Comparison of ENCODE assay signal across 11 mouse cellular contexts in genomic region chr17:46706375-46707089, GRCm38 (mm10). TPM values are rescaled to one million over a fixed set of nuclear protein-coding genes. Genes with fewer than 3 reads are reported as not detected.
A peak's percentile ranks its signal among the peaks of the same experiment; 100 is the strongest.
DNase-seq lines count a peak whose midpoint lies in the region; ATAC-seq and TF ChIP-seq lines count a peak whose summit lies in the region.
"Had no signal": no experiment of that assay in that cellular context is flagged by ENCODE, and none has a peak within 500 bp of the region (broad histone marks: within the 10 kb centered on the region; RNA-seq: fewer than 3 reads in every experiment).

No protein-coding gene starts in this region.

- no peak overlapping the region for H3K4me3 ChIP-seq in heart, embryonic 10.5 days
- H3K4me3 ChIP-seq in limb, embryonic 12.5 days (replicated peaks): no peak overlapping the region
- no peak overlapping the region for H3K4me3 ChIP-seq in limb, embryonic 10.5 days
- no peak overlapping the region for H3K4me3 ChIP-seq in stomach, embryonic 14.5 days (ENCODE audit: low read depth, low read length)
- no peak overlapping the region for H3K4me3 ChIP-seq in stomach, postnatal 0 days (ENCODE audit: low read depth, low read length)

- no peak overlapping the region for H3K9ac ChIP-seq in limb, embryonic 12.5 days (replicated peaks)
- H3K9ac ChIP-seq in stomach, embryonic 14.5 days (replicated peaks; ENCODE audit: low read depth, low read length): 0 out of 2 replicates have a peak overlapping the region, but pooled peaks have one; percentile 18
- H3K9ac ChIP-seq in stomach, postnatal 0 days (ENCODE audit: low read length): no peak overlapping the region

- no peak overlapping the region for H3K27ac ChIP-seq in heart, embryonic 10.5 days
- H3K27ac ChIP-seq in limb, embryonic 12.5 days: no peak overlapping the region
- H3K27ac ChIP-seq in limb, embryonic 10.5 days: no peak overlapping the region
- H3K27ac ChIP-seq in stomach, embryonic 14.5 days (ENCODE audit: low read length): no peak overlapping the region
- H3K27ac ChIP-seq in stomach, postnatal 0 days (replicated peaks): no peak overlapping the region
- H3K27ac ChIP-seq: intestine, embryonic 15.5 days had no signal

- ATAC-seq in limb, embryonic 12.5 days (ENCODE audit: insufficient number of reproducible peaks, insufficient read depth, low FRiP score, low TSS enrichment, low read depth): no peak
- ATAC-seq in stomach, embryonic 14.5 days (ENCODE audit: insufficient number of reproducible peaks, insufficient read depth, low FRiP score, low read depth): no peak
- no peak for ATAC-seq in stomach, postnatal 0 days (ENCODE audit: low FRiP score, low TSS enrichment)
- ATAC-seq: intestine, embryonic 15.5 days had no signal

- H3K9me3 ChIP-seq in heart, embryonic 10.5 days: no peaks in the 10 kb centered on the region
- H3K9me3 ChIP-seq in limb, embryonic 12.5 days: no peaks in the 10 kb centered on the region
- H3K9me3 ChIP-seq in limb, embryonic 10.5 days (replicated peaks): no peaks in the 10 kb centered on the region
- H3K9me3 ChIP-seq in stomach, embryonic 14.5 days (ENCODE audit: control insufficient read depth, low read depth, low read length): no peaks in the 10 kb centered on the region
- H3K9me3 ChIP-seq in stomach, postnatal 0 days (ENCODE audit: control insufficient read depth, low read length): no peaks in the 10 kb centered on the region
- H3K9me3 ChIP-seq: intestine, embryonic 15.5 days had no signal

- H3K27me3 ChIP-seq in heart, embryonic 10.5 days (ENCODE audit: insufficient read depth, poor library complexity, severe bottlenecking): no peaks in the 10 kb centered on the region
- no peaks in the 10 kb centered on the region for H3K27me3 ChIP-seq in limb, embryonic 12.5 days
- H3K27me3 ChIP-seq in limb, embryonic 10.5 days (ENCODE audit: low read depth, poor library complexity, severe bottlenecking): no peaks in the 10 kb centered on the region
- H3K27me3 ChIP-seq in stomach, embryonic 14.5 days (ENCODE audit: control insufficient read depth, insufficient read depth, low read length): no peaks in the 10 kb centered on the region
- H3K27me3 ChIP-seq in stomach, postnatal 0 days (ENCODE audit: control insufficient read depth, insufficient read depth, low read length): no peaks in the 10 kb centered on the region
- H3K27me3 ChIP-seq: intestine, embryonic 15.5 days had no signal

- H3K4me2 ChIP-seq in limb, embryonic 12.5 days: peak overlapping the region; percentile 87; the same call in 1 of the 2 replicates
- no peak overlapping the region for H3K4me2 ChIP-seq in stomach, embryonic 14.5 days (replicated peaks; ENCODE audit: low read depth, low read length)
- no peak overlapping the region for H3K4me2 ChIP-seq in stomach, postnatal 0 days (replicated peaks; ENCODE audit: low read depth)

- DNase-seq in heart, embryonic 10.5 days (ENCODE audit: low spot score): peak; percentile 71
- no peak for DNase-seq in heart, postnatal 14 days
- DNase-seq in limb, embryonic 10.5 days (ENCODE audit: low spot score): no peak
- no peak for DNase-seq in stomach, postnatal 0 days (ENCODE audit: low spot score)
- DNase-seq in left cerebral cortex, postnatal 14 days (ENCODE audit: low spot score in 2 of 2): no peak
- DNase-seq: cerebellum, adult 2 months; spleen, adult 18-20 months; thymus, postnatal 36 days had no signal

- intact Hi-C loops in heart, postnatal 14 days (cut with DNase I): no loop called here
- intact Hi-C loops in left cerebral cortex, postnatal 14 days (cut with DNase I): no loop called here

- peaks cover 45% of the 10 kb centered on the region for H3K4me1 ChIP-seq in heart, embryonic 10.5 days
- peaks cover 36% of the 10 kb centered on the region for H3K4me1 ChIP-seq in limb, embryonic 12.5 days (replicated peaks)
- H3K4me1 ChIP-seq in limb, embryonic 10.5 days: peaks cover 43% of the 10 kb centered on the region
- peaks cover 27% of the 10 kb centered on the region for H3K4me1 ChIP-seq in stomach, embryonic 14.5 days (ENCODE audit: control insufficient read depth, insufficient read depth, low read length)
- peaks cover 5% of the 10 kb centered on the region; the same call in 1 of the 2 replicates for H3K4me1 ChIP-seq in stomach, postnatal 0 days (replicated peaks; ENCODE audit: control insufficient read depth, insufficient read depth)

- no peak for TF ChIP-seq EP300 in stomach, postnatal 0 days (optimal IDR thresholded peaks at IDR 0.05)

- H3K36me3 ChIP-seq in heart, embryonic 10.5 days: no peaks in the 10 kb centered on the region; the same call in 1 of the 2 replicates
- H3K36me3 ChIP-seq in limb, embryonic 12.5 days: peaks cover under 1% of the 10 kb centered on the region; the same call in 1 of the 2 replicates
- H3K36me3 ChIP-seq in limb, embryonic 10.5 days: peaks cover 8% of the 10 kb centered on the region
- H3K36me3 ChIP-seq in stomach, embryonic 14.5 days (ENCODE audit: control insufficient read depth, insufficient read depth, low read length): no peaks in the 10 kb centered on the region
- no peaks in the 10 kb centered on the region for H3K36me3 ChIP-seq in stomach, postnatal 0 days (ENCODE audit: control insufficient read depth, insufficient read depth, low read length)
- H3K36me3 ChIP-seq: intestine, embryonic 15.5 days had no signal

- 81% methylated on average over 14 of the region's 14 CpGs for WGBS in heart, embryonic 10.5 days
- WGBS in limb, embryonic 12.5 days: 92% methylated on average over 14 of the region's 14 CpGs
- 94% methylated on average over 14 of the region's 14 CpGs for WGBS in limb, embryonic 10.5 days
- 92% methylated on average over 14 of the region's 14 CpGs for WGBS in stomach, embryonic 14.5 days
- WGBS in stomach, postnatal 0 days: 88% methylated on average over 14 of the region's 14 CpGs

- TF ChIP-seq CTCF in stomach, postnatal 0 days (IDR thresholded peaks at IDR 0.05; ENCODE audit: low read depth): no peak

RNA-seq across cellular contexts. Expression of gene Ppp2r5d, which starts 1.6 kb away (rescaled TPM):
- 76.8 and 103 TPM in 2 replicates for polyA plus RNA-seq in heart, embryonic 10.5 days (2016; fragmentation: Nextera tagmentation; extraction: Ambion mirVana)
- total RNA-seq in heart, postnatal 14 days (2021): 10 to 100 TPM; 35.0 to 35.3 TPM
- polyA plus RNA-seq in limb, embryonic 12.5 days (2016; fragmentation: Nextera tagmentation; extraction: Ambion mirVana): 108 and 117 TPM in 2 replicates
- polyA plus RNA-seq in limb, embryonic 10.5 days (2016; fragmentation: Nextera tagmentation; extraction: Ambion mirVana): 152 and 160 TPM in 2 replicates
- polyA plus RNA-seq in stomach, embryonic 14.5 days (2014; fragmentation: Nextera tagmentation; extraction: Ambion mirVana): 77.5 and 82.8 TPM in 2 replicates
- polyA plus RNA-seq in stomach, postnatal 0 days (2015; fragmentation: Nextera tagmentation; extraction: Ambion mirVana): 27.2 and 30.3 TPM in 2 replicates
- 10 to 100 TPM; 85.4 to 90.8 TPM for total RNA-seq in left cerebral cortex, postnatal 14 days (2021)

RNA-seq across cellular contexts. Expression of gene Pex6, which starts 4.7 kb away (rescaled TPM):
- 14.0 and 21.9 TPM in 2 replicates for polyA plus RNA-seq in heart, embryonic 10.5 days (2016; fragmentation: Nextera tagmentation; extraction: Ambion mirVana)
- 10 to 100 TPM; 24.3 to 25.1 TPM for total RNA-seq in heart, postnatal 14 days (2021)
- 37.7 and 42.1 TPM in 2 replicates for polyA plus RNA-seq in limb, embryonic 12.5 days (2016; fragmentation: Nextera tagmentation; extraction: Ambion mirVana)
- 24.6 and 26.9 TPM in 2 replicates for polyA plus RNA-seq in limb, embryonic 10.5 days (2016; fragmentation: Nextera tagmentation; extraction: Ambion mirVana)
- 18.6 and 18.8 TPM in 2 replicates for polyA plus RNA-seq in stomach, embryonic 14.5 days (2014; fragmentation: Nextera tagmentation; extraction: Ambion mirVana)
- polyA plus RNA-seq in stomach, postnatal 0 days (2015; fragmentation: Nextera tagmentation; extraction: Ambion mirVana): 9.8 and 11.8 TPM in 2 replicates
- 10 to 100 TPM; 37.6 to 38.1 TPM for total RNA-seq in left cerebral cortex, postnatal 14 days (2021)

RNA-seq across cellular contexts. Expression of gene Gnmt, which starts 22.4 kb away (rescaled TPM):
- polyA plus RNA-seq in heart, embryonic 10.5 days (2016; fragmentation: Nextera tagmentation; extraction: Ambion mirVana): 0.83 and 2.3 TPM in 2 replicates
- under 1 TPM; 0.26 to 0.41 TPM for total RNA-seq in heart, postnatal 14 days (2021)
- 0.48 and 0.73 TPM in 2 replicates for polyA plus RNA-seq in limb, embryonic 12.5 days (2016; fragmentation: Nextera tagmentation; extraction: Ambion mirVana)
- polyA plus RNA-seq in limb, embryonic 10.5 days (2016; fragmentation: Nextera tagmentation; extraction: Ambion mirVana): 0.48 and 0.83 TPM in 2 replicates
- polyA plus RNA-seq in stomach, embryonic 14.5 days (2014; fragmentation: Nextera tagmentation; extraction: Ambion mirVana): 0.33 and 0.67 TPM in 2 replicates
- polyA plus RNA-seq in stomach, postnatal 0 days (2015; fragmentation: Nextera tagmentation; extraction: Ambion mirVana): 2.1 and 3.1 TPM in 2 replicates
- total RNA-seq in left cerebral cortex, postnatal 14 days (2021): under 1 TPM; 0.57 TPM

RNA-seq across cellular contexts. Expression of gene Klhdc3, which starts 25.8 kb away (rescaled TPM):
- polyA plus RNA-seq in heart, embryonic 10.5 days (2016; fragmentation: Nextera tagmentation; extraction: Ambion mirVana): 152 and 167 TPM in 2 replicates
- 100 to 1,000 TPM; 127 TPM for total RNA-seq in heart, postnatal 14 days (2021)
- polyA plus RNA-seq in limb, embryonic 12.5 days (2016; fragmentation: Nextera tagmentation; extraction: Ambion mirVana): 117 and 122 TPM in 2 replicates
- 143 and 150 TPM in 2 replicates for polyA plus RNA-seq in limb, embryonic 10.5 days (2016; fragmentation: Nextera tagmentation; extraction: Ambion mirVana)
- 101 and 105 TPM in 2 replicates for polyA plus RNA-seq in stomach, embryonic 14.5 days (2014; fragmentation: Nextera tagmentation; extraction: Ambion mirVana)
- 73.7 and 75.0 TPM in 2 replicates for polyA plus RNA-seq in stomach, postnatal 0 days (2015; fragmentation: Nextera tagmentation; extraction: Ambion mirVana)
- 100 to 1,000 TPM; 200 to 204 TPM for total RNA-seq in left cerebral cortex, postnatal 14 days (2021)

RNA-seq across cellular contexts. Expression of gene Mea1, which starts 27.9 kb away (rescaled TPM):
- polyA plus RNA-seq in heart, embryonic 10.5 days (2016; fragmentation: Nextera tagmentation; extraction: Ambion mirVana): 143 and 180 TPM in 2 replicates
- 10 to 100 TPM; 44.2 to 47.1 TPM for total RNA-seq in heart, postnatal 14 days (2021)
- polyA plus RNA-seq in limb, embryonic 12.5 days (2016; fragmentation: Nextera tagmentation; extraction: Ambion mirVana): 137 and 150 TPM in 2 replicates
- polyA plus RNA-seq in limb, embryonic 10.5 days (2016; fragmentation: Nextera tagmentation; extraction: Ambion mirVana): 143 and 145 TPM in 2 replicates
- polyA plus RNA-seq in stomach, embryonic 14.5 days (2014; fragmentation: Nextera tagmentation; extraction: Ambion mirVana): 152 and 162 TPM in 2 replicates
- 142 and 146 TPM in 2 replicates for polyA plus RNA-seq in stomach, postnatal 0 days (2015; fragmentation: Nextera tagmentation; extraction: Ambion mirVana)
- 100 to 1,000 TPM; 105 to 120 TPM for total RNA-seq in left cerebral cortex, postnatal 14 days (2021)
